Mouse (Mus musculus) neutrophil, adult 65 days (primary cell): ENCODE results near the gene Dhx16. TPM values are rescaled to one million over a fixed set of nuclear protein-coding genes. Genes with fewer than 3 reads are reported as not detected.

Experiments
- total RNA-seq: library from RNA; stranded (reverse); gene quantifications from 2 replicates; pipeline ENCODE4 v1.2.4, GENCODE M21; 2023

Dhx16 gene
- total RNA-seq: 54.5 and 72.8 TPM in 2 replicates

DNA sequence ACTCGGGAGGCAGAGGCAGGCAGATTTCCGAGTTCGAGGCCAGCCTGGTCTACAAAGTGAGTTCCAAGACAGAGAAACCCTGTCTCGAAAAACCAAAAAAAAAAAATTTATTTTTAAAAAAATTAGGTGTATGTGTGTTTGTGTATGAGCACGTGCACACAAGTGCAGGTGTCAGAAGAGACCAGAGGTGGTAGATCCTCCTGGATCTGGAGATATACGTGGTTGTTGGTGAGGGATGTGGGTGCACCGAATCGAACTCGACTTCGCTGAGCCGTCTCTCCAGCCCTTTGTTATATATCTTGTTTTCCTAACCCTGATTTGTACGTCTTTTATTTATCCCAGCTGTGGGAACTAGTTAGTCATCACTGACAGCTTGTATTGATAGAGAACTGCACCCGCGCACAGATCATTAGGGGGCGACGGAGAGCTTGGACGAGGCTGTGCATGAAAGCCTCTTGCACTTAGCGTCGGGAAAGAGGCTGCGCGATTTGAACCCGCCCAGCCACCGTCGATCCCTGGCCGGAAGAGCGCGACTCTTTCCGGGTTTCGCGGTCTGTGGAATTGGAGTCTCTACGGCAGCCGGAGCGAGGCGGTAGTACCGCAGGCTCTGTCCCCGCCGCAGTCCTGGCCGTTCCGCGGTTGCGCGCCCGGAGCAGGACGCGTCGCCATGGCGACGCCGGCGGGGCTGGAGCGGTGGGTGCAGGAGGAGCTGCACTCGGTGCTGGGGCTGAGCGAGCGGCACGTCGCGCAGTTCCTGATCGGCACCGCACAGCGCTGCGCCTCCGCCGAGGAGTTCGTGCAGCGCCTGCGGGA is at the start of gene Dhx16:
TSS of gene Dhx16 (plus strand) at position 575 of the 813 bp plus-strand sequence.

DNA sequence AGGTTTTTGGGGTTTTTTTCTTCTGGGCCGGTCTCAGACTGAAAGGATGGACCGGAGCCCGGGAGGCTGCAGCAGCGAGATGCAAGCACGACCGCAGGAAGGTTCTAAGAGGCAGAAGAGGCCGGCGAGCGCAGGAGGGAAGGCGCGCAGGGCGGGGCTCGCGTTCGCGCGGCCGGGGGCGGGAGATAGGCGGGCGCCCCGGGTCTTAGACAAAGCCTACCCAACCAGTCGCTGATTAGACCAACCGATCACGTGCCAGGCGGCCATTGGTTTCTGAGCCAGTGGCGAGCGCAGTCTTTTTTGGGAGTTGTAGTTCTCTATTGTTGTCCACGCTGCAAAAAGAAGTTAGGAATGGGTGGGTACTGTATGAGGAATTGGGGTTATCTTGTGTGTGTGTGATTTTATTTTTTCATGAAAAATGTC is 41.5 kb upstream of the Dhx16 start, which contains the start of gene Tubb5:
TSS of gene Tubb5 (minus strand) at position 185 of the 423 bp plus-strand sequence.

DNA sequence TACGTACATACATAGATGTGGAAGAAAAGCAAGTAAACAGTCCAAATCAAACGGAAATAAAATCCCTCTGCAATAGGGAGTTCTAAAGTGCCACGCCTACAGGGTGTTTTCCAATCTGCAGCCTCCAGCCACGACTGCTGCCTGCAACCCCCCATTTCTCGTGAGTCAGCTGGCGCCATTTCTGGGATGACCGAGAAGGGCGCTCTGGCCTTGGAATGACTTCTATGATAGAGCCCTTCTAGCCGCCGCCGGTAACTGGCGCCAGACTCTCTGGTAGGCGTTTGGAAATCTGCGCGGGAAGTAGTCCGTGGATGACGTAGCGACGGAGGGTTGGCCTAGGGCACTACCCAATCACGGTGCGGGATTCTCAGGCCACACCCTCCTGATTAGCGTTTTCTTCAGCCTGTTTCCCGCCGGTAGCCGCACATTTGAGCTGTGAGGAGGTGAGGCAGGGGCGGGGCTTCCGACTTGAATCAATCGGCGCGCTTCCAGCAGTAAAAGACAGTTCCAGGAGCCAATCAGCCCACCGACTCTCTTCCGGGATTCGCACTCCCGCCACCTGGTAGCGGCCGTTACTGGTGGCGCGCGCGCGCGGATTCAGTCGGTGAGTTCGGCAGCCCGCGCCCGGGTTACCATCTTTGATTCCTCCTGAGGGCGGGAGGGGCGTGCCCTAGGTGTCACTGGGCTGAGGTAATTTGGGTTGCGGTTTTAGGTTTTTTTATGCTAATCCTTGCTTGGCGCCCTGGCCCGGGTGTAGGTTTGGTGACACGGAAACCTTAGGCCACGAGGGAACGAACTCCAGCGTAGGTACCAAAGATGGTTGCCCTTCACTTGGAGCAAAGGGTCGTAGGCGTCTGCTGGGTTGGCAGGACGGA is 38.3 kb upstream of the Dhx16 start, which contains the start of gene Mdc1:
TSS of gene Mdc1 (plus strand) at position 440 of the 875 bp plus-strand sequence.

DNA sequence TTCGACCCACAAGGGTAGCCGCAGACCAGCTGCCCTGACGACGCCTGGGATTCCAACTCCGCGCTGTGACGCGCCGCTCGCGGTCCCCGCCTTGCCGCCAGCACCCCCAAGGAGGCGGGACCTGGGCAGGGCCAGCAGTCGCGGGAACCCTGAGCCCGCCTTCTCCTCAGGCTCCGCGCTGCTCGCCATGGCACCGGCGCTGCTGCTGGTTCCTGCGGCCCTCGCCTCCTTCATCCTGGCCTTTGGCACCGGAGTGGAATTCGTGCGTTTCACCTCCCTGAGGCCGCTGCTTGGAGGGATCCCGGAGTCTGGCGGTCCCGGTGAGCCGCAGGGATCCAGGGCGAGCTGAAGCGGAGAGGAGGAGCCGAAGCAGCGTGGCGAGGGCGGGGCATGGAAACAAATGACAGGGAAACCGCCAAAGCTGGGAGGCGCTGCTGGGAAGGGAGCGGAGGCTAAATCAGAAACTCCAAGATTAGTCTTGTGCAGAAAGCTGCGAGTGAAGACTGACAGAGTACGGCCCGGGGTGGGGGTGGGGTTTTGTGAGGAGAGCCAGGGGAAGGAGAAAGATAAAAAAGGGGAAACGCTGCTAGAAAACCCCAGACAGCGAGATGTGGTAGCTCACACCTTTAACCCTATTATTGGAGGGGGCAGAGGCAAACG is 18.3 kb upstream of the Dhx16 start, which contains the start of gene Nrm:
TSS of gene Nrm (plus strand) at position 121 of the 660 bp plus-strand sequence.

DNA sequence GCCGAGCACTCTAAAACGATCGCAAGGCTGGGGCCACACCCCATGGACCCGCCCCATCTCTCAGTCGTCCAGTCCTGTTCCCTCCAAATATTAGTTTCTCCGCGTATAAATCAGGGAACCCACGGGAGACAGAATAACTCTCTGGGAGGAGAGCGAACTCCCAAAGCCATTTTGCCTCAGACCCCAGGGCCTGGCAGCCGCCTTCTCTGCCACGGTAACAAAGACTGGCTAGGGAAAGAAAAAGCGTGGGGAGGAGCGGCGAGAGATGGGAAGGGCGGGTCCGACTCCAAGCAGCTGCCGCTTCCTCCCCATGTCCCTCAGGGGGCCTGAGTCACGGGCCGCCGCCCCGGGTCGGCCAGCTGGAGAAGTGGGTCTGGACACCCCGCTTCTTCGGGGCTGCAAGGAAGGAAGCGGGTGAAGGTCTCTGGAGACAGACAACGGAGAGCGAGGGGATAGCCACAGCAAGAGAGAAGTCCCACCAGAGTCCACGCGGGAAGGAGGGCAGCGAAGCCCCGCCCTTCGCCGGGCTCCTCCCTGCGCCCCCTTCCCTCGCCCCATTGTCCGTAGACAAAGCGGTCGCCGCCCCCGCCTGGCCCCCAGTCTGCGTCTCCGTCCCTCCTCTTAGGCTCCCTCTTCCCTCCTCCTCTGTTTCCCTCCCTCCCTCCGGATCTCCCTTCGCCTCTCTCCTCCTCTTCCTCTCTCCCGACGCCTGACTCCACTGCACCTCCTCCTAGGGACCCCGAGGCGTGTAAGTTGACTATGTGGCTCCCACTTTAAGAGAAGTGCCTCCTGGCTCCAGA is 13.9 kb upstream of the Dhx16 start, which contains the start of gene Ppp1r18:
TSS of gene Ppp1r18 (plus strand) at position 113 of the 800 bp plus-strand sequence.

DNA sequence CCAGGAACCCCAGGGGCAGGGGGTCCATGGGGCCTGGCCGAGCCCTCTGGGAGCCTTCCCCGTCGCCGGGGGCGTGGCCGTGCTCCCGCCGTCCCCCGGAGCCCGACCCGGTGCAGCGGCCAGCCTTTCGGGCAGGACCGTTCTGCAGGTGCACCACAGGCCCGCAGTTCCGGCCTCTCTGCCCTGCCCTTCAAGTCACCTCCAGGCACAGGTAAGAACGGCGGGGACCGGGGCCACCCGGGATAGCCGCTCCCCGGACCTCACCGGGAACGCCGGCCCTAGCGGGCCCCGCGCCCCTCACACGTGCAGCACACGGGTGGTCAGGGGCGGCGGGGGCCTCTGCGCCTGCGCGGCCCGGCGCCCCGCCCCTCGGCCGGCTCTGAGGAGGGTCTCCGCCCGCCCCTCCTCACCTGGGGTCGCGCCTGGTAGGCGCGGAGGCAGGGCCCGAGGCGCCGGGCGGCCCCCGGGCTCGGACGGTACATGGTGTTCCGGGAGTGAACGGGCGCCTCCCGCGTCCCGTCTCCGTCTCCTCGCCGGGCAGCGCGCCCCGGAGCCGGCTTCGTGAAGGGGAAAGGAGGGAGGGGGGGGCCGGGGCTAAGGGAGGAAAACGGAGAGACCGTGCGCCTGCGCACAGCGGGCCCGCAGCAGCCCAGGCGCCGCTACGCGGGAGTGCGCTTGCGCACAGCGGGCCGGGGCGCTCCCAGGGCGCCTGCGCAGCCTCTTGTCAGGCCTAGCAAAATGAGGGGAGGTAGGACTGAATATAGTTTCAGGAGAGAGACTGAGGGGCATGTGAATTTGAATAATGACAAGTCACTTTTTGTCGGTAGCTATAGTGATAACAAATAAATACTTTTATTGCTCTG is 17.4 kb downstream of the Dhx16 start, which contains the start of gene 2310061I04Rik:
TSS of gene 2310061I04Rik (minus strand) at position 651 of the 863 bp plus-strand sequence.

DNA sequence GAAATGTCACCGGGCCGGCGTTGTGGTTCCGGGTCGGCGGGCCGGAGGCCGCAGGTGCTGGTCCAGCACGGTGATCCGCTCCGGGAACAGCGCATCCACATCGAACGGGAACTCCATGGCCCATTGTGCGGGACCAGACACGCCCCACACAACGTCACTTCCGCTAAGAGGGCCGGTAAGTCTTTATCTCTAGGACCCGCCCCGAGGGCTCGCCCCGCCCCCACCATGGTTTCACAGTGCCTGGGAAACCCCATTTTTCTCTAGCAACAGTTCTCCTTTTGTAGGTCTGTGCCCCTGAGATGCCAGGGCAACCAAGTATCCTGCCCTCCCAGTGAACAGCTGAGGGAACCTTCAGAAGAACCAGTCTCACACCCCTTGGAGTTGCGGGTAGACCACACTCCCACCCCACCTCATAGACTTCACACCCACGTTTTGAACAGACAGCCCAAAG is 30.3 kb downstream of the Dhx16 start, which contains the start of gene Atat1:
TSS of gene Atat1 (minus strand) at position 157 of the 451 bp plus-strand sequence.

DNA sequence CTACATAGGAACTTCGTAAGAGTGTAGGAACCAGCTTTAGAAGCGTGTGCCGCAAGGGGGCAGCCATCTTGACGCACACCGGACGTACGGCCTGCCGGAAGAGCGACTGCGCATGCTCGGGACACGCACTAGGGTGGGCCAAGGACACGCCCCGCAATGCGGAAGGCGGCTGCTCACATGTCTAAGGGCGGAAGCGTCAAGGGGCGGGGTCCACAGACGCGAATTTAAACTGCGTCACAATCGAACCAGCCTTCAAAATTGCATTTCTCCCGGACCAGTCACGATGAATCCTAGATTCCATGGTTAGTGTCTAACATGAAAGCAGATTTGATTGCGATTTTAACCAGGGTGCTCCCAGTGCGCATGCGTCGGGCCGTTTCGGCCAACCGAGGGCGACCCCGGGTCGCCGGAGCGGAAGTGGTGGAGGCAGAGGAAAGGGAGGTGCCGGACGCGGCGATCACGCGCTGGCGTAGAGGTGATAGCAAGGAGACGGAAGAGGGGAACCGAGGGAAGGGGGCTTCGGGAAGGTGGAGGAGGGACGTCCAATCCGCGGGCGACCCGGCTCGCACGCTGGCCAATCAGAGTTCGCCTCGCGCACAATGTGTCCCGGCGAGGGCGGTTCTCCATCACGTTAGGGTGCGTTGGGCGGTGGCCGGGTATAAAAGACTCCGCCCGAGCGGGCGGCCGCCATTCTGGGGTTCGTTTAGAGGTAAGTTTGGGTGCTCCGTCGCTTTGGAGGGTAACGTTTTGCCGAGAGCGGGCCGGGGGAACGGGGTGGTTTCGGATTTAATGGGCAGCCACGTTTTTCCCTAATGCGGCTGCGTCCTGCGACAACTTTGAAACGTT is 36.9 kb downstream of the Dhx16 start, which contains the start of the genes Mrps18b and Ppp1r10:
TSS of gene Mrps18b (minus strand) at position 93 of the 846 bp plus-strand sequence.
TSS of gene Ppp1r10 (plus strand) at position 138 of the 846 bp plus-strand sequence.

Other genes starting within 250 kb of the Dhx16 start
- gene Mucl3, start 236.1 kb upstream of the Dhx16 start, total RNA-seq: not detected in 2 replicates
- 5.3 and 11.6 TPM in 2 replicates for gene Vars2, start 212.2 kb upstream of the Dhx16 start, total RNA-seq
- 4.2 and 5.6 TPM in 2 replicates for gene Gtf2h4, start 206.1 kb upstream of the Dhx16 start, total RNA-seq
- 0.13 and 0.25 TPM in 2 replicates for gene Ddr1, start 175.2 kb upstream of the Dhx16 start, total RNA-seq
- 146 and 161 TPM in 2 replicates for gene Ier3, start 58.1 kb upstream of the Dhx16 start, total RNA-seq
- gene Flot1, start 56.6 kb upstream of the Dhx16 start, total RNA-seq: 177 and 218 TPM in 2 replicates
- gene Tubb5, start 41.5 kb upstream of the Dhx16 start, total RNA-seq: 358 and 363 TPM in 2 replicates
- gene Mdc1, start 38.3 kb upstream of the Dhx16 start, total RNA-seq: 19.8 and 27.4 TPM in 2 replicates
- 37.7 and 48.1 TPM in 2 replicates for gene Nrm, start 18.5 kb upstream of the Dhx16 start, total RNA-seq
- gene Ppp1r18, start 14.2 kb upstream of the Dhx16 start, total RNA-seq: 276 and 319 TPM in 2 replicates
- gene 2310061I04Rik, start 17.6 kb downstream of the Dhx16 start, total RNA-seq: 11.3 and 14.5 TPM in 2 replicates
- gene Atat1, start 30.3 kb downstream of the Dhx16 start, total RNA-seq: 10.8 and 12.3 TPM in 2 replicates
- gene Mrps18b, start 36.6 kb downstream of the Dhx16 start, total RNA-seq: 18.8 and 24.2 TPM in 2 replicates
- 65.3 and 65.4 TPM in 2 replicates for gene Ppp1r10, start 36.6 kb downstream of the Dhx16 start, total RNA-seq
- gene Abcf1, start 89.9 kb downstream of the Dhx16 start, total RNA-seq: 66.5 and 97.8 TPM in 2 replicates
- 43.4 and 73.5 TPM in 2 replicates for gene Gnl1, start 100.0 kb downstream of the Dhx16 start, total RNA-seq
- 26.3 and 32.8 TPM in 2 replicates for gene Prr3, start 100.4 kb downstream of the Dhx16 start, total RNA-seq
- 37.5 and 37.7 TPM in 2 replicates for gene H2-T24, start 140.7 kb downstream of the Dhx16 start, total RNA-seq
- 151 and 156 TPM in 2 replicates for gene H2-T23, start 153.0 kb downstream of the Dhx16 start, total RNA-seq
- 31.0 and 31.3 TPM in 2 replicates for gene H2-T22, start 162.9 kb downstream of the Dhx16 start, total RNA-seq
- gene Gm6034, start 163.1 kb downstream of the Dhx16 start, total RNA-seq: 0.29 TPM in 1 of 2 replicates, not detected in the other
- 34.1 and 46.2 TPM in 2 replicates for gene Gm11127, start 178.6 kb downstream of the Dhx16 start, total RNA-seq
- 0.68 and 1.4 TPM in 2 replicates for gene Gm19684, start 241.9 kb downstream of the Dhx16 start, total RNA-seq
- 1.6 and 2.5 TPM in 2 replicates for gene Gm7030, start 249.6 kb downstream of the Dhx16 start, total RNA-seq